Mouse (Mus musculus): ENCODE measurements around the gene Dnal1. TPM values are rescaled to one million over a fixed set of nuclear protein-coding genes. Genes with fewer than 3 reads are reported as not detected.

Gene Dnal1
- polyA plus RNA-seq, 1 experiment from 2014 or later: 6.6 TPM

- no peak overlapping the region for H3K27ac ChIP-seq
- H3K27me3 ChIP-seq (replicated peaks): no peaks in the 10 kb centered on the region
- no peaks in the 10 kb centered on the region for H3K9me3 ChIP-seq
- no peak overlapping the region for H3K9ac ChIP-seq
- no peak overlapping the region for H3K4me3 ChIP-seq
- no peak overlapping the region for H3K4me2 ChIP-seq (replicated peaks)
- peaks cover 47% of the 10 kb centered on the region for H3K36me3 ChIP-seq
- ATAC-seq (ENCODE audit: low FRiP score, low read depth): no peak
- peaks cover 12% of the 10 kb centered on the region for H3K4me1 ChIP-seq
- 80% methylated on average over 6 of the region's 6 CpGs for WGBS
These were observed 39.2 kb downstream of the Dnal1 start for GRCm38 (mm10) chr12:84153414-84153813.

DNA sequence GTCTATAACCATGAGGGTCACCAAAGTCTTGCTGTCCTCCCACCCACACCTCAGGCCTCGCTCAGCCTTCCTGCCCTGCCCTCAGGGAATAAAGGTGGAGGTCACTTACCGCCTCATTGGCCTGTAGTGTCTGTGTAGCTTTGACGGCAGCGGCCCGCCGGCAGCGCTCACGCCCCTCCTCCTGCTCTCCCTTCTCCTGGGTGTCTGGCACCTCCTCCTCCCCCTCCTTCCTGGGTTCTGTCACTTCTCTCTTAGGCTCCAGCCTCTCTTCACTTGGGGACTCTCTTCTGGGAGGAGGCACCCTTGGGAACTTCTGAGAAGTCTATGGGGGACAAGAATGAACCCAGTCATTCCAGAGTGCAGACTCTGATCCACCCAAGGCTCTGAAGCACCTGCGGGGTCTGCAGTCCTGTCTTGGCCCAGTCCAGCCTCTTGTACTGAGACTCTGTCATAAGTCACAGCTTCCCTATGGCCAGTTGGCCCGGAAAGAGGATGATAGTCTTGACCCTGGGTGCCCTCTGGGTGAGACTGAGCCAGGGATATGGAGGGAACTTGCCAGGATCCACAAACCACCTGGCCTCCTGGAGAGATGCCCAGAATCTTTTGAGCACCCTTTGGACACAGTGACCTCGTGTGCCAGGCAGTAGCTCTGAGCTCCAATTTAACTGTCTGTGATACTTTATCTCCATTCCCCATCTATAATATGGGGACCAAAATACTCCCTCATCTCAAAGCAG lies 40.8 kb downstream of the Dnal1 start:
- Histone ChIP-seq H3K9ac (no peak overlapping the region), H3K4me1 (peaks cover 4% of the 10 kb centered on the region), H3K4me2 (replicated peaks) (no peak overlapping the region), H3K36me3 (peaks cover 61% of the 10 kb centered on the region), H3K27me3 (replicated peaks) (no peaks in the 10 kb centered on the region), H3K9me3 (no peaks in the 10 kb centered on the region), H3K4me3 (no peak overlapping the region), H3K27ac (no peak overlapping the region)
- 66% methylated on average over 11 of the region's 11 CpGs for WGBS
- no peak for ATAC-seq (ENCODE audit: low FRiP score, low read depth)

DNA sequence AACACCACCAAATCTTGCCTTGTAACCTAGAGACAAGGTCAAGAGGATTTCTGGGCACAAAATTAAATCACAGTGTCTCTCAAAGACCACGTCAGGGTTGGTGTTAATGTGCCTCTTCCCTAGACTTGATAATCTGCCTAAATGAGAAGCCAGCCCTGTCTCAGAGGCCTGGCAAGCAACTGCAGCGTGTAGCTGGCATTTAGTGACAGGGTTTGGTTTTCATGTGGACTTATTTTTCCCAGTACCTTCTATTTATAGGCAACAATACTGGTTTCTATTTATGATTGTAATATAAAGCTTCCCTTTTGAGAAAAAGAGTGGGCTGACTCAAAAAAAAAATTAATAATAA lies 41.3 kb downstream of the Dnal1 start:
- WGBS: 90% methylated on average over 2 of the region's 2 CpGs
- H3K9ac ChIP-seq: no peak overlapping the region
- H3K4me3 ChIP-seq: no peak overlapping the region
- H3K4me1 ChIP-seq: 0 out of 2 replicates have a peak, but pooled peaks cover 2% of the 10 kb centered on the region
- H3K27me3 ChIP-seq (replicated peaks): no peaks in the 10 kb centered on the region
- peaks cover 65% of the 10 kb centered on the region for H3K36me3 ChIP-seq
- H3K4me2 ChIP-seq (replicated peaks): no peak overlapping the region
- no peaks in the 10 kb centered on the region for H3K9me3 ChIP-seq
- no peak overlapping the region for H3K27ac ChIP-seq
- no peak for ATAC-seq (ENCODE audit: low FRiP score, low read depth)

- no peak for ATAC-seq (ENCODE audit: low FRiP score, low read depth)
- peaks cover 65% of the 10 kb centered on the region for H3K36me3 ChIP-seq
These were observed 42.0 kb downstream of the Dnal1 start for GRCm38 (mm10) chr12:84156210-84156609.

DNA sequence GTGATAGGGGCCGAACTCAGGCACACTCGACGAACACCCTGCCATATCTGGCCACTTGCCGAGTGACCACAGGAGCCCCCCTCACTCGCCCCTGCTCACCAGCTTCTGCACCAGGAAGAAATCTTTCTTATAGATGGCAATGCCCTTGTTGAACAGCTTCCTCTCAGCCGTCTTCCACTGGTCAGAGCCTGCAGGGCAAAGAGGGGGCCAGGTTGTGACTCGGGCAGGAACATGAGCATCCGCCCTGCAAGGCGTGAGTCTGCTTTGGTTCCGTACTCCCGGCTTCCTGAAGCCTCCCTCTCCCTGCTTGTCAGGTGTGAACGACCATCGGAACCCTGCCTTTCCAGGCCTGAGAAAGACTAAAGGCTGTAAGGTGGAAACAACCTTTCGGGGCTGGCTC lies 44.0 kb downstream of the Dnal1 start:
- H3K36me3 ChIP-seq: peaks cover 59% of the 10 kb centered on the region

More at GRCm38 (mm10) chr12:84156210-84156609, 42.0 kb downstream of the Dnal1 start:
- no peak overlapping the region for H3K27ac ChIP-seq
- H3K4me2 ChIP-seq (replicated peaks): no peak overlapping the region
- no peaks in the 10 kb centered on the region for H3K4me1 ChIP-seq
- H3K27me3 ChIP-seq (replicated peaks): no peaks in the 10 kb centered on the region
- H3K9me3 ChIP-seq: no peaks in the 10 kb centered on the region
- no peak overlapping the region for H3K9ac ChIP-seq
- 95% methylated on average over 18 of the region's 18 CpGs for WGBS
- H3K4me3 ChIP-seq: no peak overlapping the region

DNA sequence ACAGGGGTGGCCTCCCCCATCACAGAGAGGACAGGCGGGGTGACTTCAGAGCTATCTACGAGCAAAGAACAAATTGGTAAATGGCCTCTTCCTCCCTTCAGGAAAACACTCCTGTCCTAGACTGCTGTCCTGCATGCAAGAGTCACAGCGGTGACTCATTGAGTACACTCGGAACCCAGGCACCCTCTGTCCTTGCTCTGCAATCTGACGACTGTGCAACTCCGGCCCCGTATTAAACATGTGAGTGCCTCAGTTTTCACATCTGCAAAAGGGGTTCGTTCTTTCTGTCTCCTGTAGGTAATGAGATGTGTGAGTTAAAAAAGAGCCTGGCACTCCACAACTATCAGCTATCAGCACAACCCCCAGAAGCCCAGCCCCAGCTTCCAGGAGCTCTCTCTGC lies 46.3 kb downstream of the Dnal1 start:
- ATAC-seq (ENCODE audit: low FRiP score, low read depth): no peak

More for the DNA sequence above, 44.0 kb downstream of the Dnal1 start:
- no peaks in the 10 kb centered on the region for H3K27me3 ChIP-seq (replicated peaks)
- no peaks in the 10 kb centered on the region for H3K4me1 ChIP-seq
- no peaks in the 10 kb centered on the region for H3K9me3 ChIP-seq
- no peak overlapping the region for H3K9ac ChIP-seq
- no peak overlapping the region for H3K4me3 ChIP-seq
- no peak overlapping the region for H3K4me2 ChIP-seq (replicated peaks)
- WGBS: 92% methylated on average over 14 of the region's 14 CpGs
- no peak for ATAC-seq (ENCODE audit: low FRiP score, low read depth)
- H3K27ac ChIP-seq: no peak overlapping the region

DNA sequence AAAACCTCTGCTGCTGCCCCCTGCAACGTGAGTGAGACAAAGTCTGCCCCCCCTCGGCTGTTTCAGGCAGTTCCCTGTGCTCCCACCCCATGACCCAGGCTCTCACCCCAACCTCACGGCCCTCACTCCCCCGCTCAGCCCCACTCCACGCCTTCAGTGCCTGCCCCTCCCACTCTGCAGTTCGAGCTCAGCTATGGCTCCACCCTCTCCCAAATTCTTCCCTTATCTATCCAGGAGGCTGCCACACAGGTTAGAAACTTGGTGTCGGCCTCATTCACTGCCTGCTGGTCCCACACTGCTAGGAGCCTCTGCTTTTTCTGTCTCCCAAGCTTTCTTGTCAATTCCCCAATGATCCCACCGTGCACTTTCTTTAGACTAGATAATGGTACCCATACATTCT lies 47.0 kb downstream of the Dnal1 start:
- no peak overlapping the region for H3K4me2 ChIP-seq (replicated peaks)
- no peaks in the 10 kb centered on the region for H3K9me3 ChIP-seq
- WGBS: 82% methylated on average over 8 of the region's 8 CpGs

More for the DNA sequence above, 46.3 kb downstream of the Dnal1 start:
- Histone ChIP-seq H3K4me1 (no peaks in the 10 kb centered on the region), H3K9me3 (no peaks in the 10 kb centered on the region), H3K27ac (no peak overlapping the region), H3K4me2 (replicated peaks) (no peak overlapping the region), H3K4me3 (no peak overlapping the region), H3K36me3 (peaks cover 45% of the 10 kb centered on the region), H3K27me3 (replicated peaks) (no peaks in the 10 kb centered on the region), H3K9ac (no peak overlapping the region)
- WGBS: 94% methylated on average over 8 of the region's 8 CpGs

DNA sequence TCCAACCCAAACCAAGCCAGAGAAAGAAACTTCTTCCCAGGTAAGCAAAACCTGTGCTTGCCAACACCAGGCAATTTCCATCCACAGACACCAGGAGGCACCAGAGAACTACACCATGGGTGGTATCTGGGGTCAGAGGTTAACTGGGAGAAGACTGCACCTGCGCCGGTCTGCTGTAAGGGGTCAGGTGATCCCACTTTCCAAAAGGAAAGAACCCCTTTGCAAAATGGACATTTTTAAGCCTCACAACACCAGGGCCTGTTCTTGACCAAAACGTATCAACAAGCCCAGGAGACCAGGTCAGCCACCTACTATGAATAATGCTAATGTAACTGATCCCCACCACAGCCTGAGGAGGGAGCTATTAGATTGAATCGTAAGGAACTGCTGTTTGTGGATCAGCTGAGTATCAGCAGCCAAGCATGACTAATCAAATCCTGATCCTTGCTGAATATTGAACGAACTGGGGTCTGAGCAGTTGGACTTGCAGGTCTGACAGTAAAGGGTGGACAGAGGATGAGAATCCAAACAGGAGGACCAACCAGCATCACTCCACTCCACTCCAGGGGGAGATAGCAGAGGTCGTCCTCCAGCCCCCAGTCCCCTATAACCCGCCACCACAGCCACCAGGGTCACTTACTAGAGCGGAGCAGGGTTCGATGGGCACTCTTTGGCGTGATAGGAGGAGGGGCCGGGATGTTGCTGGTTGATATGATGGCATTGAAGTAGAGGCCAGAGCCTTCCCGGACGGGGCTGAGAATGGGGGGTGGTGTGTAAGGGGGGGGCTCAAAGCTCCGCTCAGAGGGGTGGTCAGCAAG lies 47.7 kb downstream of the Dnal1 start:
- no peaks in the 10 kb centered on the region for H3K9me3 ChIP-seq
- no peak overlapping the region for H3K27ac ChIP-seq
- H3K27me3 ChIP-seq (replicated peaks): no peaks in the 10 kb centered on the region
- H3K4me2 ChIP-seq (replicated peaks): no peak overlapping the region
- H3K9ac ChIP-seq: no peak overlapping the region
- WGBS: 77% methylated on average over 14 of the region's 14 CpGs
- ATAC-seq (ENCODE audit: low FRiP score, low read depth): no peak
- peaks cover 35% of the 10 kb centered on the region for H3K36me3 ChIP-seq
- no peak overlapping the region for H3K4me3 ChIP-seq
- H3K4me1 ChIP-seq: no peaks in the 10 kb centered on the region

More for the DNA sequence above, 47.0 kb downstream of the Dnal1 start:
- Histone ChIP-seq H3K4me1 (no peaks in the 10 kb centered on the region), H3K27me3 (replicated peaks) (no peaks in the 10 kb centered on the region), H3K4me3 (no peak overlapping the region), H3K9ac (no peak overlapping the region), H3K27ac (no peak overlapping the region), H3K36me3 (peaks cover 42% of the 10 kb centered on the region)
- no peak for ATAC-seq (ENCODE audit: low FRiP score, low read depth)

DNA sequence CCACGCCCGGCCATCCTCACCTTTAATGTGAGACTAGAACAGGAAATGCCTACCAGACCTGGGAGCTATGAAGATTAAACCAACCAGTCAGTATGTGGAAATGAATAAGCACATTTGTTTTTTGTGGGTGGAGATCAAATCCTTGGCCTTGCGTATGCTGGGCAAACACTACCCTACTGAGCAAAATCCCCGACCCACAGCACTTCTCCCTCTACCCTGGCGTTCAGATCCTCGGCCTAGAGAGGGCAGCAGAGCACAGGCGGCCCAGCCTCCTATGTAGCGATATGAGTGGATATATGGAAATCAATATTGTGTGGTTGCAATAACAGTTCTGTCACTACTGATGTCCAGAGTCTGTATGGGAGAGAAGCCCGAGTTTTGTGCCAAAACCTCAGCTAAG lies 49.0 kb downstream of the Dnal1 start:
- Histone ChIP-seq H3K4me2 (replicated peaks) (no peak overlapping the region), H3K27ac (no peak overlapping the region), H3K4me1 (no peaks in the 10 kb centered on the region), H3K9me3 (no peaks in the 10 kb centered on the region), H3K27me3 (replicated peaks) (no peaks in the 10 kb centered on the region), H3K9ac (no peak overlapping the region), H3K4me3 (no peak overlapping the region), H3K36me3 (peaks cover 27% of the 10 kb centered on the region)
- 86% methylated on average over 9 of the region's 9 CpGs for WGBS
- no peak for ATAC-seq (ENCODE audit: low FRiP score, low read depth)

GRCm38 (mm10) chr12:84163586-84164110 lies 49.5 kb downstream of the Dnal1 start:
- H3K27me3 ChIP-seq (replicated peaks): no peaks in the 10 kb centered on the region
- H3K4me2 ChIP-seq (replicated peaks): no peak overlapping the region
- H3K36me3 ChIP-seq: peaks cover 23% of the 10 kb centered on the region
- H3K9ac ChIP-seq: no peak overlapping the region
- WGBS: 86% methylated on average over 11 of the region's 11 CpGs
- no peak overlapping the region for H3K27ac ChIP-seq
- H3K4me1 ChIP-seq: no peaks in the 10 kb centered on the region
- no peak for ATAC-seq (ENCODE audit: low FRiP score, low read depth)
- H3K4me3 ChIP-seq: no peak overlapping the region
- no peaks in the 10 kb centered on the region for H3K9me3 ChIP-seq

DNA sequence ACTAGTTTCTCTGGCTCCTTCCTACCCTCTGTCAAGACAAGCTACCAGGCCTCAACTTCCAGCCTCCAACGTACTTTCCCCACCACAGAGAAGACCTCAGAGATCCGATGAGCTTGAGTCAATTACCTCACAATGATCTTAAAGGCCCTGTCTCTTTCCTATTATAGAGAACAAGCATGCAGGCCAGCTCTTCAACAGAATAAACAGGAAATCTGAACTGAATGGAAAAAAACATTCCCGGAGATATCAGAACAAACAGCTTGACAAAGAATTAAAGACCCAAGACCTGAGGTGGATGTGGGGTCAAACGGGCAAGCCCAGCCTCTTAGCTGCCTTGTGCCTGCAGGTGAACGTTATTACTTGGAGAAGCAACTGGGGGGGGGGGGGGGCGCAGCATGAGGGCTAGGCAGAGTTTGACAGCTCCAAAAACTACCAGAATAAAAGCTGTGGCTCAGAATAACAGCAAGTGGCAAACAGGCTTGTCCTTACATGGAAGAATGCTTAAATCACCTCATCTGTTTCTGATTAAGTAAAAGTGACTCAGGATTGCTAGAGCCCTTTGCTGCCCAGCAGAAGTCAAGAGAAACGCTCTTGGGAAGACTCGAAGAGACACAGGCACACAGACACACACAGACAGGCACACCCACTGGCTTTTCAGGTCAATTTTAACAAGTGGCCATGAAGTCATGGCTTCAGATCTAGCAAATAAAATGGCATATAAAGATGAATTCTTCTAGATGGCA lies 51.6 kb downstream of the Dnal1 start:
- H3K9me3 ChIP-seq: no peaks in the 10 kb centered on the region
- WGBS: 71% methylated on average over 8 of the region's 8 CpGs
- no peak overlapping the region for H3K27ac ChIP-seq
- H3K4me2 ChIP-seq (replicated peaks): no peak overlapping the region
- no peak overlapping the region for H3K4me3 ChIP-seq
- ATAC-seq (ENCODE audit: low FRiP score, low read depth): no peak
- no peaks in the 10 kb centered on the region for H3K27me3 ChIP-seq (replicated peaks)
- no peaks in the 10 kb centered on the region for H3K4me1 ChIP-seq
- peaks cover 8% of the 10 kb centered on the region; the same call in 1 of the 2 replicates for H3K36me3 ChIP-seq
- H3K9ac ChIP-seq: no peak overlapping the region

DNA sequence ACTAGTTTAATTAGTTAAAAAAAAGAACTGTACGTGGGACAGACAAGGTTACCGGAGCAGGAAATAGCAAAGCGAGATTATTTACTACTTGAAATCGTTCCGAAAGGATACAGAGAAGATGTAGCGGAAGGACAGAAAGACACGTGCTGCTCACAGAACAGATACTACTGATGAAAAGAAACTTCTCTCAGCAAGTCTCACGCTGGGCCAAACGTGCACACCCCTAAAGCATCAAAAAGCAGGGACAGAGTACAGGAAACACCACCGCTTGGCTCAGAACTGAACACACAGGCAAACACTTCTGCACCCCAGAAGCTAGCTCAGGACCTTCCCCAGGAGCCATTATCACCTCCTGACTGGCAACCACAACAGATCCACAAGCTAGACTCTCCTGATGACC lies 56.4 kb downstream of the Dnal1 start:
- no peaks in the 10 kb centered on the region for H3K9me3 ChIP-seq
- ATAC-seq (ENCODE audit: low FRiP score, low read depth): no peak
- H3K27ac ChIP-seq: no peak overlapping the region
- no peak overlapping the region for H3K9ac ChIP-seq
- H3K4me1 ChIP-seq: peaks cover 5% of the 10 kb centered on the region
- H3K36me3 ChIP-seq: peaks cover 33% of the 10 kb centered on the region
- no peak overlapping the region for H3K4me3 ChIP-seq
- 92% methylated on average over 10 of the region's 10 CpGs for WGBS
- no peak overlapping the region for H3K4me2 ChIP-seq (replicated peaks)
- H3K27me3 ChIP-seq (replicated peaks): no peaks in the 10 kb centered on the region
